Mouse (Mus musculus): ENCODE data around the gene Chn1.

GRCm38 (mm10) chr2:73607146-73607545, 168.0 kb downstream of the Chn1 start:
- no peak for TF ChIP-seq CTCF (IDR thresholded peaks at IDR 0.05)
- TF ChIP-seq EP300 (IDR thresholded peaks at IDR 0.05): no peak
